In the genomic region with DNA sequence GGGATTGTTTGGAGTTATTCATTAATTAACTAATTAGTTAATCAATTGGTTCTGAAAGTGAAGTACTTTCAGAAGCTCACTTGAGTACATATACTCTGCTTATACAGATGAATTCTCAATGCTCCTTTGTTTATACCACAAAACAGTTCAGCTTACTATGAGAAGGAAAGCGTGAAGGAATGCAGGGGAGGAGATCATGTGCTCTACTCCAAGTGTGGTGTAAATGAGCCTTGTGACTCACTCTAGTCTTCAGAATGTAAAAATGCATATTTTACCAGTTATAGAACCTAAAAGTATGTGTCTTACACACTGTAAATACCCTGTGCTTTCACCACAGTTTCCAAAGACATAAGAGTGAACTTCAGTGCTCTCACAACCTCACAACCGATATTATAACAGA, we compare ENCODE assay signal across 23 mouse cellular contexts.
DNase-seq lines count a peak whose midpoint lies in the region; ATAC-seq lines count a peak whose summit lies in the region.
"Had no signal": no experiment of that assay in that cellular context is flagged by ENCODE, and none has a peak within 500 bp of the region (broad histone marks: within the 10 kb centered on the region; RNA-seq: fewer than 3 reads in every experiment).

No protein-coding gene starts in this region.

- H3K4me2 ChIP-seq in forebrain, embryonic 14.5 days (ENCODE audit: low read length) = no peak overlapping the region
- no peak overlapping the region for H3K4me2 ChIP-seq in forebrain, embryonic 13.5 days
- no peak overlapping the region for H3K4me2 ChIP-seq in kidney, embryonic 15.5 days
- H3K4me2 ChIP-seq in heart, embryonic 12.5 days = no peak overlapping the region
- H3K4me2 ChIP-seq: hindbrain, embryonic 15.5 days; liver, embryonic 15.5 days; midbrain, embryonic 15.5 days; stomach, embryonic 15.5 days had no signal

- H3K27me3 ChIP-seq in forebrain, embryonic 14.5 days (replicated peaks; ENCODE audit: control insufficient read depth, insufficient read depth, low read length) = no peaks in the 10 kb centered on the region
- no peaks in the 10 kb centered on the region for H3K27me3 ChIP-seq in forebrain, embryonic 13.5 days
- no peaks in the 10 kb centered on the region for H3K27me3 ChIP-seq in kidney, embryonic 15.5 days
- H3K27me3 ChIP-seq in heart, embryonic 12.5 days (replicated peaks) = no peaks in the 10 kb centered on the region
- H3K27me3 ChIP-seq: hindbrain, embryonic 15.5 days; liver, embryonic 15.5 days; megakaryocyte, embryonic 14.5 days; midbrain, embryonic 15.5 days; stomach, embryonic 15.5 days had no signal

- no peaks in the 10 kb centered on the region for H3K36me3 ChIP-seq in forebrain, embryonic 14.5 days (ENCODE audit: control insufficient read depth, insufficient read depth, low read length)
- no peaks in the 10 kb centered on the region for H3K36me3 ChIP-seq in forebrain, embryonic 13.5 days (ENCODE audit: poor library complexity, severe bottlenecking)
- H3K36me3 ChIP-seq in kidney, embryonic 15.5 days = no peaks in the 10 kb centered on the region
- H3K36me3 ChIP-seq in heart, embryonic 12.5 days = no peaks in the 10 kb centered on the region
- H3K36me3 ChIP-seq: heart, embryonic 10.5 days; hindbrain, embryonic 15.5 days; liver, embryonic 15.5 days; midbrain, embryonic 15.5 days; stomach, embryonic 15.5 days had no signal

- H3K4me1 ChIP-seq in forebrain, embryonic 14.5 days (ENCODE audit: control insufficient read depth, insufficient read depth, low read length) = no peaks in the 10 kb centered on the region
- no peaks in the 10 kb centered on the region for H3K4me1 ChIP-seq in forebrain, embryonic 13.5 days
- H3K4me1 ChIP-seq in kidney, embryonic 15.5 days = peaks cover 10% of the 10 kb centered on the region
- H3K4me1 ChIP-seq in heart, embryonic 12.5 days (replicated peaks) = no peaks in the 10 kb centered on the region
- H3K4me1 ChIP-seq: heart, embryonic 10.5 days; hindbrain, embryonic 15.5 days; liver, embryonic 15.5 days; megakaryocyte, embryonic 14.5 days; midbrain, embryonic 15.5 days; stomach, embryonic 15.5 days had no signal

- ATAC-seq in forebrain, embryonic 14.5 days = no peak
- no peak for ATAC-seq in forebrain, embryonic 13.5 days
- peak; percentile 88 for ATAC-seq in kidney, embryonic 15.5 days (replicated peaks; ENCODE audit: low FRiP score)
- no peak for ATAC-seq in heart, embryonic 12.5 days (ENCODE audit: insufficient number of reproducible peaks, low FRiP score)
- ATAC-seq: intestine, embryonic 16.5 days; midbrain, embryonic 15.5 days had no signal

- WGBS in forebrain, embryonic 14.5 days = 52% methylated on average over 2 of the region's 2 CpGs
- 54% methylated on average over 2 of the region's 2 CpGs for WGBS in forebrain, embryonic 13.5 days
- 75% methylated on average over 2 of the region's 2 CpGs for WGBS in kidney, embryonic 15.5 days
- 74% methylated on average over 2 of the region's 2 CpGs for WGBS in heart, embryonic 12.5 days

- H3K4me3 ChIP-seq in forebrain, embryonic 14.5 days (ENCODE audit: low read depth, low read length) = no peak overlapping the region
- no peak overlapping the region for H3K4me3 ChIP-seq in forebrain, embryonic 13.5 days
- H3K4me3 ChIP-seq in kidney, embryonic 15.5 days (replicated peaks) = no peak overlapping the region
- H3K4me3 ChIP-seq in heart, embryonic 12.5 days = no peak overlapping the region
- H3K4me3 ChIP-seq: erythroblast, embryonic 14.5 days; heart, embryonic 10.5 days; hindbrain, embryonic 15.5 days; left cerebral cortex, adult 2 months; liver, embryonic 15.5 days; megakaryocyte, embryonic 14.5 days; midbrain, embryonic 15.5 days; stomach, embryonic 15.5 days had no signal

- no peak overlapping the region for H3K27ac ChIP-seq in forebrain, embryonic 14.5 days (ENCODE audit: low read depth, low read length)
- H3K27ac ChIP-seq in forebrain, embryonic 13.5 days = no peak overlapping the region
- peak overlapping the region; percentile 48 for H3K27ac ChIP-seq in kidney, embryonic 15.5 days
- H3K27ac ChIP-seq in heart, embryonic 12.5 days (ENCODE audit: poor library complexity, severe bottlenecking) = no peak overlapping the region
- H3K27ac ChIP-seq: heart, embryonic 10.5 days; hindbrain, embryonic 15.5 days; left cerebral cortex, adult 2 months; liver, embryonic 15.5 days; midbrain, embryonic 15.5 days; stomach, embryonic 15.5 days had no signal

- no peaks in the 10 kb centered on the region for H3K9me3 ChIP-seq in forebrain, embryonic 14.5 days (replicated peaks; ENCODE audit: control insufficient read depth, low read length)
- no peaks in the 10 kb centered on the region for H3K9me3 ChIP-seq in forebrain, embryonic 13.5 days (replicated peaks)
- H3K9me3 ChIP-seq in kidney, embryonic 15.5 days (replicated peaks) = no peaks in the 10 kb centered on the region
- no peaks in the 10 kb centered on the region for H3K9me3 ChIP-seq in heart, embryonic 12.5 days (replicated peaks)
- H3K9me3 ChIP-seq: heart, embryonic 10.5 days; hindbrain, embryonic 15.5 days; liver, embryonic 15.5 days; megakaryocyte, embryonic 14.5 days; midbrain, embryonic 15.5 days; stomach, embryonic 15.5 days had no signal

- no peak overlapping the region for H3K9ac ChIP-seq in forebrain, embryonic 14.5 days (ENCODE audit: low read length)
- no peak overlapping the region for H3K9ac ChIP-seq in forebrain, embryonic 13.5 days
- no peak overlapping the region for H3K9ac ChIP-seq in kidney, embryonic 15.5 days
- H3K9ac ChIP-seq in heart, embryonic 12.5 days = no peak overlapping the region
- H3K9ac ChIP-seq: hindbrain, embryonic 15.5 days; liver, embryonic 15.5 days; midbrain, embryonic 15.5 days; stomach, embryonic 15.5 days had no signal

- peak; percentile 2 for DNase-seq in forebrain, embryonic 14.5 days (ENCODE audit: low spot score)
- DNase-seq in right cerebral cortex, adult 18-20 months = peak; percentile 14
- DNase-seq in right cerebral cortex, postnatal 14 days = no peak
- DNase-seq in gastrocnemius, postnatal 10 days = no peak
- DNase-seq in layer of hippocampus, adult 18-20 months (ENCODE audit: low spot score in 2 of 2) = no peak
- DNase-seq: adrenal gland, postnatal 36 days; cerebellum, postnatal 10 days; gastrocnemius, postnatal 36 days; heart, postnatal 14 days; lung, postnatal 10 days; thymus, postnatal 25 days had no signal

Comparison
In these comparisons a context has a peak if more than half of its experiments do, and no peak if none do; other contexts are left out.
1. DNase-seq: peak in forebrain, embryonic 14.5 days (single experiment) and right cerebral cortex, adult 18-20 months (single experiment); none in right cerebral cortex, postnatal 14 days (single experiment), gastrocnemius, postnatal 10 days (single experiment) and layer of hippocampus, adult 18-20 months (0 of 2).